Mouse (Mus musculus) thymus, adult 18-20 months (tissue): Measurements from ENCODE around the gene 6820408C15Rik.
"Not testable (repeated sequence)": the region's sequence is repeated elsewhere in the genome, so short reads cannot be mapped to it uniquely, and the experiment has no call there.

Source experiments
- DNase-seq, 2 experiments: peaks; one replicate each; pipeline ENCODE4 v3.0.0; 2022; ENCODE audit warnings: mixed read lengths in 2 of 2

6820408C15Rik gene

GRCm38 (mm10) chr2:152412526-152413157, 2.7 kb upstream of the 6820408C15Rik start:
- no peak for DNase-seq

GRCm38 (mm10) chr2:152413158-152413764, 2.1 kb upstream of the 6820408C15Rik start:
- DNase-seq, result no peak

- no peak for DNase-seq
Measured at GRCm38 (mm10) chr2:152413765-152414584, 1.4 kb upstream of the 6820408C15Rik start.

DNA sequence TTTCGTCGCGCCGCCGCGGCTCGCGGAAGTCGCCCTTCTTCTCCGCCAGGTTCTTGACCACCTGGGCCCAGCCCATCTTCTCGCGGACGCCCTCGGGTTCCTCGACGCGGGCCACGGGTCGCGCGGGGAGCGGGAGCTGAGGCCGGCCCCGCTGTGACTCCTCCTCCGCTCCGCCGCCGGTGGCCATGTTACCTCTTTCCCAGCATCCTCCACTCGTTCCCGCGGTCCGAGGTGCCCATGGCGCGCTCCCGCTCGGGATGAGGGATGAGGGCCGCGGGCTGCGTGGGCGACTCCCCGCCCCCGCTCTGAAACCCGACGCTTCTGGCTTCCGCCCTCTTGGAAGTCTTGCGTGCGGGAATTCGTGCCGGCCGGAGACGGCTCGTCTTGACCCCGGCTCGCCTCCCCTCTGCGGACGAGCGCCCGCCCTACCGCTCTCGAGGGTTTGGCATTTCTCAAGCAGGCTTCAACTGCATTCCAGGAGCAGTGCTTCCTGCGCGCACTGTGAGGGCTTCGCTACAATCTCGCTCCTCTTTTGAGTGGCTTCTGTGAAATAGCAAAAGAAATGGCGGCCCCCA, 709 bp upstream of the 6820408C15Rik start, which contains the start of gene Zcchc3:
TSS of gene Zcchc3 (minus strand) at position 437 of the 575 bp plus-strand sequence.
- peak; percentile 18 to 19 for DNase-seq

GRCm38 (mm10) chr2:152415786-152416185, 399 bp downstream of the 6820408C15Rik start:
- DNase-seq, result no peak

GRCm38 (mm10) chr2:152427493-152427892, 12.1 kb downstream of the 6820408C15Rik start:
- DNase-seq, result no peak

DNA sequence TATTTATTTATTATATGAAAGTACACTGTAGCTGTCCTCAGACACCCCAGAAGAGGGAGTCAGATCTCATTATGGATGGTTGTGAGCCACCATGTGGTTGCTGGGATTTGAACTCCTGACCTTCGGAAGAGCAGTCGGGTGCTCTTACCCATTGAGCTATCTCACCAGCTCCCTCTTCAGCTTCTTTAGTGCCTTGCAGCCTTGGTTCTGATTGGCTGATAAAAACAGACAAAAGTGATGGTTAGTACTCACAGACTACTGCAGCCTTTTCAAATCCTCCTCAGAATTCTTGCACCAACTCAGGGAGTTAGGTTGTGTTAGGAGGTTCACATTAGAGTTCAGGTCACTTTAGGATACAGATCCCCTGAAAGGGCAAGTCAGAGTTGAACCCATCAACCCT, 13.1 kb downstream of the 6820408C15Rik start:
- DNase-seq, result not testable (repeated sequence)

- no peak for DNase-seq
Measured at GRCm38 (mm10) chr2:152436405-152436901, 21.1 kb downstream of the 6820408C15Rik start.

GRCm38 (mm10) chr2:152436983-152437860, 21.8 kb downstream of the 6820408C15Rik start:
- DNase-seq, result peak; percentile 37 to 43

- no peak for DNase-seq
Measured at GRCm38 (mm10) chr2:152438963-152439362, 23.6 kb downstream of the 6820408C15Rik start.

DNA sequence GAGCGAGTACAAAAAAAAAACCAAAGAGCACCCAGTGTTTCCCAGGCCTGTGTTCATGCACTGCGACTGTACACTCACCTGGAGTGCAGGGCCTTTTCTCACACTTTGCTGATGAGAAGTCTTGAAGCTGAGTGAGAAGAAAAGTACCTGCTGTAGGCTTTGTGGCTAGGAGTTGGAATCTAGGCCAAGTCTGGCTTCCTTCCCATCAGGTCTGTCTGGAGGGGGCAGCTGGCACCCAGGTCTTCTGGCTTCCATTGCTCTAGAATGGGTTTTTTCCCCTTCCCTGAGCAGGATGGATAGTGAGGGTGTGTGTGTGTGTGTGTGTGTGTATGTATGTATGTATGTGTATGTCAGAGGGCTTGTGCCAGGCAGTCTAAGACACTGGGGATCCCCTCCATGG, 24.4 kb downstream of the 6820408C15Rik start:
- no peak for DNase-seq

GRCm38 (mm10) chr2:152442322-152442721, 26.9 kb downstream of the 6820408C15Rik start:
- DNase-seq, result no peak

- no peak for DNase-seq
Measured at GRCm38 (mm10) chr2:152443281-152443680, 27.9 kb downstream of the 6820408C15Rik start.

DNA sequence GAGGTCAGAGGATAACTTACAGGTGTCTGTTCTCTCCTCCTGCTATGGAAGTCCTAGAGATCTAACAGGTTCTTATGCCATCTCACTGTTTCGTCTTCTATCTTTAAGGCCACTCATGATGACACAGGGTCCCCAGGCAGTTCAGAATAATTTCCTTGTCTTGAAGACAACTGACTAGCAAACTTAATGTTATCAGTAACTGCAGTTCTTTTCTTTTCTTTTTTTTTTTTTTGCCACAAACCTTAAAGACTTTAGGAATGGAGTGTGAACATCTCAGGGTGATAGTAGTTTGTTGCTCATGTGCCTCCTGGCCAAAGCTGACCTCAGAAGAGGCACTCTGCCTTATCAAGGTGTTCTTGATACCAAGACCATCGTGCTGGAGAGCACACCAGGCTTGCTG, 31.3 kb downstream of the 6820408C15Rik start:
- no peak for DNase-seq

GRCm38 (mm10) chr2:152447461-152447860, 32.1 kb downstream of the 6820408C15Rik start:
- DNase-seq, result no peak

- DNase-seq, result no peak
Measured at GRCm38 (mm10) chr2:152450241-152450640, 34.9 kb downstream of the 6820408C15Rik start.

- DNase-seq, result no peak
Measured at GRCm38 (mm10) chr2:152452101-152452781, 36.9 kb downstream of the 6820408C15Rik start.

DNA sequence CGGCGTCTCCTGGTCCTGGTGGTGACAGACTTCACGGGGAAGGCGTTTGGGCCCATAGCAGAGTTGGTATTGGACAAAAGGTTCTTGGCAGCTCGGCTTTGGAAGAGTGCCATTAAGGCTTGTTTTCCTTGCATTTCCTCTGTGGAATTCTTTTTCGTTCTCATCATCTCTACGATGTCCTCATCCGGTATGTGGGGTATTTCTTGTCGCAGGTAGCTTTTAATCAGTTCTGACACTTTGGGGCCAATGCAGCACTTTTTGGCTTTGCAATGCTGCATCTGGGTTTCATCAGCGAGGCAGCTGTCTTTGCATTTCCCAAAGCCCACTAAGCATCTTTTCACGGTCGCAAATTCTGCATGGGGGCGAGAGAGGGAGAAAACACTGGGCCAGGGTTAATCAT, 43.9 kb downstream of the 6820408C15Rik start:
- no peak for DNase-seq

DNA sequence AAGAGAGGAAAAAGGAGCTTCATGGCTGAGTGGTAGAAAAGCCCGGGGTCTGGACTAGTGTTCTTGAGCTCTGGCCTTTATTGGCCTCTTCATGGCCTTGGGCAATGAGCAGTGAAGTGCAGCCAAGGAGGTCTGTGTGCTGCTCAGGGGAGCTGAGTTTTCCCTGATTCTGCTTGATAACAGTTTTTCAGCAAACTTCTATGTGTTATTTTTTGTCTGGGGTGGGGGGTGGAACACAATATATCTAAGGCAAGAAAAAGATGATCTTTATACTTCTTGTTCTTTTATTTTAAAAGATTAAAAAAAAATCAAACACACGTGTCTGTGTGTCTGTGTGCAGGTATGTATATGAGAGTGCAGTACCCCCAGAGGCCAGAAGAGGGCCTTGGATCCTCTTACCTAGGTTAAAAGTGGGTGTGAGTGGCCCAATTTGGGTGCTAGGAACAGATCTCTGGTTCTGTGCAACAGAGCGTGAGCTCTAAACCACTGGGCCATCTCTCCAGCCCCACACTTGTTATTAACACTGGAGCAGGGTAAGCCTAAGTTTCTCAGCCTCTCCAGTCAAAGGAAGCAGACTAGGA, 49.3 kb downstream of the 6820408C15Rik start, which contains the start of gene Defb23:
TSS of gene Defb23 (minus strand) at position 51 of the 581 bp plus-strand sequence.
- no peak for DNase-seq

GRCm38 (mm10) chr2:152470973-152471372, 55.6 kb downstream of the 6820408C15Rik start:
- no peak for DNase-seq

- DNase-seq, result no peak
Measured at GRCm38 (mm10) chr2:152472434-152472833, 57.0 kb downstream of the 6820408C15Rik start.
